Mouse (Mus musculus) bone marrow macrophage, adult 2 months (primary cell): ENCODE measurements around the gene Prrt1.

Experiments used
- CTCF ChIP-seq: IDR thresholded peaks from 2 replicates; pipeline ENCODE4 v1.5.1; 2012; ENCODE audit warnings: low read depth, mild to moderate bottlenecking, low read length, moderate library complexity
- POLR2A ChIP-seq: IDR thresholded peaks from 2 replicates; pipeline ENCODE4 v1.6.1; 2012; ENCODE audit warnings: mild to moderate bottlenecking, low read depth, low read length, borderline replicate concordance

DNA sequence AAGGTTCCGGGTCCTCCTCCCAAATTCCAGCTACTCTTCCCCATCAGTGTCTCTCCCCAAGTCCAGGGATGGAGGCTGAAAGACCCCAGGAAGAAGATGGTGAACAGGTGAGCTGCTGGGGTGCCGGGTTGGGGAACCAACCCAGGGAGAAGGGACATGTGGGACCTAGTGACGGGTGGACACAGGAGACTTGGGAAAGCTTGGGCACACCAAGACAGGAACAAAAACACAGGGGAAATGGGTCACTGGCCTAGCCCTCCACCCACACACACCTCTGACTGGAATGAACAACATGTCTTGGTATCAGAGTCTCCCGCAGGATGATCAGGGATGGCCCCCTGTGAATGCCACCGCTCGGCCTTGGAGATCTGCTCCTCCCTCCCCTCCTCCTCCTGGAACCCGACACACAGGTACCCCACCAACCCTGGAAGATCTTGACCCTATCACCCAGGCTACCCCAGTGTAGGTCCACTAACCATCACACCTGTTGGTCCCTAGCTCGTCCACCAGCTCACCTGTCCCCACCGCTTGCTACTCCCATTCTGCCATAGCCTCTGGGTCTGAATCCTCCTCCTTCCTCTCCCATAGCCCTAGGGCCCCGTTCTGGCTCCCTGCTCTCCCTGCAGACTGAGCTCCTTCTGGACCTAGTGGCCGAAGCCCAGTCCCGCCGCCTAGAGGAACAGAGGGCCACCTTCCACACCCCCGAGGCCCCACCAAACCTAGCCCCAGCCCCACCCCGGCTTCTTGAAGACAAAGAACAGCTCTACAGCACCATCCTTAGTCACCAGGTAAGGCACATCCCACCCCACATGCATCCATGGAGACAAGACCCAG is 39.0 kb upstream of the Prrt1 start:
- TF ChIP-seq CTCF (no peak), POLR2A (no peak)
